Mouse (Mus musculus): ENCODE measurements around the gene Cntnap5c. TPM values are rescaled to one million over a fixed set of nuclear protein-coding genes. Genes with fewer than 3 reads are reported as not detected.

Cntnap5c gene
- polyA plus RNA-seq, 1 experiment = not detected

- Histone ChIP-seq H3K4me3 (replicated peaks) (no peak overlapping the region), H3K4me1 (ENCODE audit: control insufficient read depth) (no peaks in the 10 kb centered on the region), H3K27me3 (ENCODE audit: control insufficient read depth) (no peaks in the 10 kb centered on the region), H3K9me3 (ENCODE audit: control insufficient read depth, low read length) (peaks cover 5% of the 10 kb centered on the region), H3K36me3 (ENCODE audit: control insufficient read depth) (no peaks in the 10 kb centered on the region)
- TF ChIP-seq GATA1 (IDR thresholded peaks at IDR 0.05; ENCODE audit: low read length) (no peak), TAL1 (IDR thresholded peaks at IDR 0.05; ENCODE audit: low read length) (no peak)
These were observed 638.4 kb downstream of the Cntnap5c start for GRCm38 (mm10) chr17:58407769-58408168.

GRCm38 (mm10) chr17:58408756-58409155 lies 639.4 kb downstream of the Cntnap5c start:
- H3K4me1 ChIP-seq (ENCODE audit: control insufficient read depth) = no peaks in the 10 kb centered on the region
- no peaks in the 10 kb centered on the region for H3K27me3 ChIP-seq (ENCODE audit: control insufficient read depth)
- H3K4me3 ChIP-seq (replicated peaks) = no peak overlapping the region
- no peak for TF ChIP-seq TAL1 (IDR thresholded peaks at IDR 0.05; ENCODE audit: low read length)
- TF ChIP-seq GATA1 (IDR thresholded peaks at IDR 0.05; ENCODE audit: low read length) = no peak
- H3K9me3 ChIP-seq (ENCODE audit: control insufficient read depth, low read length) = peaks cover 5% of the 10 kb centered on the region
- H3K36me3 ChIP-seq (ENCODE audit: control insufficient read depth) = no peaks in the 10 kb centered on the region

GRCm38 (mm10) chr17:58437443-58437842 lies 668.1 kb downstream of the Cntnap5c start:
- TF ChIP-seq TAL1 (IDR thresholded peaks at IDR 0.05; ENCODE audit: low read length) (no peak), GATA1 (IDR thresholded peaks at IDR 0.05; ENCODE audit: low read length) (no peak)
- Histone ChIP-seq H3K36me3 (ENCODE audit: control insufficient read depth) (no peaks in the 10 kb centered on the region), H3K4me1 (ENCODE audit: control insufficient read depth) (no peaks in the 10 kb centered on the region), H3K9me3 (ENCODE audit: control insufficient read depth, low read length) (peaks cover 11% of the 10 kb centered on the region; the same call in 1 of the 2 replicates), H3K27me3 (ENCODE audit: control insufficient read depth) (no peaks in the 10 kb centered on the region), H3K4me3 (replicated peaks) (no peak overlapping the region)

Other genes starting within 250 kb of the Cntnap5c start
- gene Vmn2r120, start 224.1 kb upstream of the Cntnap5c start, polyA plus RNA-seq (2012) = 0.01 TPM in 1 of 2 replicates, not detected in the other
- not detected in 2 replicates for gene Gm21834, start 27.4 kb upstream of the Cntnap5c start, polyA plus RNA-seq (2012)

Measured in erythroblast, embryonic 14.5 days (primary cell).